Mouse (Mus musculus) heart, adult 2 months (tissue): ENCODE results near the gene 2410004B18Rik.

Source experiments
- CTCF ChIP-seq: fragments of 200-600 bp; IDR thresholded peaks from 2 replicates; pipeline ENCODE4 v1.8.1; 2022; ENCODE audit warnings: antibody characterized with exemption, mild to moderate bottlenecking, moderate library complexity
- POLR2A ChIP-seq: fragments of 200-500 bp; IDR thresholded peaks from 2 replicates; pipeline ENCODE4 v1.6.1; 2011; ENCODE audit warnings: mild to moderate bottlenecking, low read depth, low read length, control low read depth; ENCODE audit not compliant: insufficient read depth

- no peak for TF ChIP-seq POLR2A
- no peak for TF ChIP-seq CTCF
Measured at GRCm38 (mm10) chr3:145922019-145922854, 15.6 kb upstream of the 2410004B18Rik start, which contains the start of gene Bcl10.
